Mouse (Mus musculus): ENCODE data around the gene Tecpr1. TPM values are rescaled to one million over a fixed set of nuclear protein-coding genes. Genes with fewer than 3 reads are reported as not detected.
A peak's percentile ranks its signal among the peaks of the same experiment; 100 is the strongest.

Tecpr1 gene
- total RNA-seq, 2 experiments from 2014 or later, result 1.4 to 3.3 TPM

DNA sequence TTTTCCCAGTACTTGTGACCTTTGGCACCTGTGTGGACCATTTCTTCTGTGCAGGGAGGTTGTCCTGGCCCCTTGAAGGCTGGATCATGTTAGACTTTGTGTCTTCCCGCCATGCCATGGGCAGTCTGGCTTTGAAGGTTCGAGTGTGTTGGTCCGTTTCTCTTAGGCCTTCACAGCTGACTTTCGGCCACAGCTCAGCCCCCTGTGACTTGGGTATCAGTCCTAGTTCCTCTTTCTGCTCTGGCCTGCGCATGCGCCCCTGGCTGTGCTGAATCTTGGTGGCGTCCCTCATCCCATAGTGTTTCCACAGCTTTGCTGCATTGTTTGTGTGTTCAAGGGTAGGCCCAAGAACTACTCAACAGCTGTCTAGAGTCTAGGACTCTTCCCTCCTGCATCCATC, 42.2 kb downstream of the Tecpr1 start:
- peak; percentile 77 for ATAC-seq (replicated peaks; ENCODE audit: poor library complexity, severe bottlenecking)

DNA sequence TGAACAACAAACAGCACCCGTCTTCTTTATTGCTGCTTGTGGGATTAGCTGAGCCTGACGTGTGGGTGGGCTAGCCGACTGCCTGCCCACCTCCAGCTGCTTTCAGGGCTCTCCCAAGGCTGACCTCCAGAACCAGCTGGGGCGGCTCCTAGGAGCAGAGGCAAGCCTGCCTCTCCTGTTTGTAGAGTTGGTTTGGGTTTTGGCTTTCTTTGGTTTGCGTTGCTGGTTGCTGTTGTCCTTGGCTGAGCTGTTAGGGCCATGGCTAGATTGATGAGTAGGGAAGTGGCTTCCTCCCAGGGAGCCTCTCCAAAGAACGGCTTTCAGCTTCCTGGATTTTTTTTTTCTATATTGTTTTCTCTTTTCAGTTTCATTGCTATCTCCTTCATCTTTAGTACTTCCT, 45.2 kb downstream of the Tecpr1 start:
- no peak for ATAC-seq (replicated peaks; ENCODE audit: poor library complexity, severe bottlenecking)

DNA sequence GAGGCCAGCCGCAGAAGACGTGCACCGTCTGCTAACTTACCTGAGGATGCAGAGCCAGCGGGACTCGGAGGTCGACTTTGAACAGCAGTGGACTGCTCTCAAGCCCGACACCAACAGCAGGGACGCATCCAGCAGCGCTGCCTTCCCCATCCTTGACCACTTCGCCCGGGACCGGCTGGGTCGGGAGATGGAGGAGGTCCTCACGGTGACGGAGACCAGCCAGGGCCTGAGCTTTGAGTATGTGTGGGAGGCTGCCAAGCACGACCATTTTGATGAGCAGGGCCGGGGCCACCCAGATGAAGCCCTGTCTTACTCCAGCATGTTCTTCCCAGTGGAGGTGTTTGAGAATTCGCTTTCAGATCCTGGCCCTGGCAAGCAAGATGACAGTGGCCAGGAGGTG, 49.8 kb downstream of the Tecpr1 start:
- no peak for ATAC-seq (replicated peaks; ENCODE audit: poor library complexity, severe bottlenecking)

DNA sequence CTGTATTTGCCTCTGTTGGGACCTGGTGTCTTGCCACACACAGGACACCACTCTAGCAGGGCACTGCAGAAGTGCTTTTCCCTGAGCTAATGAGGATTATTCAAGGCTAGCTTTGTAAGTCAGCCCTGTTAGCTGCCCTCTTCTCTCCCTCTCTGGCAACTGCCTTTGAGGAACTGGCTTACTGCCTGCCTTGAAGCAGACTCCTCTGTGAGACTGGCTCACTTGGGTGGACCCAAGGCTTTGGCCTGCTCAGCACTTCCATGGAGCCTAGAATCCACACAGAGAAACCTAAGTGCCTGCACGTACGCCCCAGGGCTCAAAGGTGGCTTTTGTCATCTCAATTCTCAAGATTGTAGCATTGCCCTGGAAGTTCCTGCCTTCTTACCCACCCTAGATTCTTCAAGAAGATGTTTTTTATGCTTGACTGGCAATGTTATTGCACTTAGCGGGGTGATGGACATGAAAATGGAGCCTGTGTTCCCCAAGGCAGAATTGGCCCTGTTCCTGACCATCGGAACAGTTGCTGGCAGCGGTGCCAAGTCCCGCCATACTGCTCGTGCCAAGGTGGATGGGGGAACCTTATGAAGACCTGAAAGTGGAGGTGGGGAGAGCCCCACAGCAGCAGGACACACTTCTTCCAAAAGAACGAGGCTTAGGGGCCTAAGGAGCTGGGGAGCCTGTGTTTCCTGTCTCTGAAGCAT, 54.0 kb downstream of the Tecpr1 start:
- ATAC-seq (replicated peaks; ENCODE audit: poor library complexity, severe bottlenecking), result no peak

DNA sequence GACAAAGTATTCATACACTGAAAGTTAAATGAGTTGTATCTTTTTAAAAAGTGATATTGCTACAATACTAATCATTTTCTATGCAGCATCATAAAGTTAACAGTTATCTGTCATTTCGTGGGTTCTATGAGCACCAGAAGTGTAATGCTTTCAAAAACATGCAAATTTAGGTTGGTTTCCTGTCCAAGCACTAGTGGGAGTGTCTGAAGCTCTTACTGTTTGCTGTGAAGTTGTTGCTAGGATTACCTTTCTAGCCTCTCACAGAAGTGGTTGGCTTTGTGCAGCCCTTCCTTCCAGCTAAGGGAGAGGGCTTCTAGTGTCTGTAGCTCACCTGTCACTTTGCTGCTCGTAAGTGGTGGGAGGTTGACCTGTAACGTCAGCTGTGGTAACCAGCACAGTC, 57.7 kb downstream of the Tecpr1 start:
- ATAC-seq (replicated peaks; ENCODE audit: poor library complexity, severe bottlenecking), result no peak

DNA sequence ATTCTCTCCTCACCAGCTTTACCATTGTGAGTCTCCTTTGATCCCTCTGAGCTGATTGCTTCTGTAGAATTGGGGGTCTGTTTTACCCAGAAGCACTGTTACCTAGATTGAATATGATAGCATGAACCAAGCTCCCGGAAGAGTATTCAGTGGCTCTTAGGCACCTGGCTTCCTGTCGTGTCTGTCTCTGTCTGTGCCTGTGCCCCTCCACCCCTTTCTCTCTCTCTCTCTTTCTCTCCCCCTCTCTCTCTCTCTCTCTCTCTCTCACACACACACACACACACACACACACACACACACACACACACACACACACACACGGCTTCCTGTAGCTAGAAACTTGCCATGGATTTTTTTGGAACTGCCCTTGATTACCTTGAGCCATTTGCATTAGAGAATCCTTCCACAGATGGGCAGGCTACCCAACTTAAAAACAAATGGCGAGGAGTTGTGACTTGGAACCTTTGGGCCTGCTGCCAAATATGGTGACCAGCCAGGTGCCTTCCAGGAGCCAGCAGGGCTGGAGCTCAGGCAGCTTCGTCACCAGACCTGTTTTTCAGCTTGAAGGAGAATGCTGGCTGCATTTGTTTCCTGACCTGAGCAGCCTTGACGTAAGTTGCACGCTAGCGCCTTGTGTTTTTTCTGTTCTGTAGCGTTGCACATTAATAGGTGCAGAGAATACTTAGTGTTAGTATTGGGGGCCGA, 60.5 kb downstream of the Tecpr1 start:
- ATAC-seq (replicated peaks; ENCODE audit: poor library complexity, severe bottlenecking), result no peak

DNA sequence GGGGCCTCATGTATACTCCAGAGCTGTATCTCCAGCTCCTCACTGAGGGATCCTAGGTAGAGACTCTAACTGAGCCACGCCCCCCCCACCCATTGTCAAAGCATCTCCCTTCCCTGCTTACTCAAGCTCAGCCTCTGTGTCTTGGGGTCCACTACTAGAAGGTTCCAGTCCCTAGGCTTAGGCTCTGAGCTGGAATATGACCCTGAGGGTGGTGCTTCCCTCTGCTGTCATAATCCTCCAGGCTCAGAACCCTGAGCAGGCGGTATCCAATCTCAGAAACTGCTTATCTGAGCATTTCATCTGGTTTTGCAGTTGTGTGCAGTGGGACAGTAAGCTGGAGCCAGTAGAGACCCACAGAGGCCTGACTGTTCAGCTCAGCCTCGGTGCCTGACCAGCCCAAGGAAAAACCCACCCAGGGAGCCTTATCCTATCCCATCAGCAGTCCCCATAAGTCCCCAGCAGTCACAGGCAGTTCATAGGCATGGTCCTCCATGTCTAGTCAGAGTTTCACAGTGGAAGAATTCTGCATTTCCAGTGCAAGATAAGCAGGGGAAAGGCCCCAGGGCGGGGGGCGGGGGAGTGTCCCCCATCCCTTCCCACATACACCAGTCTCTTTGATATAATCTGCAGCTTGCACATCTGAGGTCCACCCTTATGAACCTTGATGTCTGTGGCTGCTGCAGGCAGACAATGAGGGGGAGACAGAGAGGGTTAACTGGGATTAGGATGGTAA, 61.2 kb downstream of the Tecpr1 start:
- ATAC-seq (replicated peaks; ENCODE audit: poor library complexity, severe bottlenecking), result no peak

DNA sequence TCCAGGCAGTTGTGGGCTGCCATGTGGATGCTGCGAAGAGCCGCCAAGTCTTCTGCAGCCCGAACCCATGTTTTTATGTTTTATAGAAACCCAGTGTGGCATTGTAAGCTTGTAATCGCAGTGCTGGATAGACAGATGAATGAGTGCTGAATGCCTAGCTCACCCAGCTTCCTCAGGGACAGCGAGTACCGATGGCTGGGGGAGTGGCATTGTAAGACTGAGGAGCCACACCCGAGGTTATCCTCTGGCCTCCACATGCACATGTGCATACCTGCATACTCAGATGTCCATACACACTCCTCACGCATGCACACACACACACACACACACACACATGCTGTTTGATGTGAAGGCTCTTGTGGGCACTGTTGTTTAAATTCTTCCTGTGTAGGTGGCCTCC, 64.3 kb downstream of the Tecpr1 start:
- ATAC-seq (replicated peaks; ENCODE audit: poor library complexity, severe bottlenecking), result no peak

DNA sequence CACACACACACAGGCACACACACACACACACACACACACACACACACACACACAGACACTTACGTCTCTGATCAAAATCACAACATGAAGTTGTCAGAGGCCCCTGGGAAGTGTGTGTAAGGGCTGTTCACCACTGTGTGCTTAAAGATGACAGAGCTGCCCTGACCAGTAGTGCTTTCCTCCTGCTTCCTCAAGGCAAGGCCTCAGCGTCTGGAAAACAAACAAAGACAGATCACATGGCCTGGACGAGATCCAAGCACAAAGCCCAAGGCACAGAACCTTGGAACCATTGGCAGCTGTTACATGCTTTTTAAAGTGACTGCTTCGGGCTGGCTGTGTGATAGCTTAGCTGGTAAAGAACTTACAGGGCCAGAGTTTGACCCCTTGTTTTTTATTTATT, 64.8 kb downstream of the Tecpr1 start:
- no peak for ATAC-seq (replicated peaks; ENCODE audit: poor library complexity, severe bottlenecking)

DNA sequence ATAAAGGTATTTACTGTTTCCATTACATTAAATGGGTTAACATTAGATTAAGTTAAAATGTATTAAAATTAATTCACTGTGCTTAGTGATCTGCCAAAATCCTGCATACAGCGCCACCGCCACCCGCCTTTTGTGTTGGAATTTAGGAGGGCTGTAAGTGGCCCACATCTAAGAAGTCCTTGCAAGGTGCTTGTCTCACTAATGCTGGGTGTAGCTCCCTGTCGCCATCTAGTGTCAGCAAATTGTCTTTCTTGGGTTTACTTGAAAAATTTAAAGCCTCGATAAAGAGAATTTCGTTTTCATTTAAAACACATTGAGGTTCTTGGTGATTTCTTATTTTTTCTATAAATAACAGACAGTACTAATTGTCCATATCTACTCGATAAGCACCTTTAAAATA, 68.9 kb downstream of the Tecpr1 start:
- ATAC-seq (replicated peaks; ENCODE audit: poor library complexity, severe bottlenecking), result peak; percentile 74

DNA sequence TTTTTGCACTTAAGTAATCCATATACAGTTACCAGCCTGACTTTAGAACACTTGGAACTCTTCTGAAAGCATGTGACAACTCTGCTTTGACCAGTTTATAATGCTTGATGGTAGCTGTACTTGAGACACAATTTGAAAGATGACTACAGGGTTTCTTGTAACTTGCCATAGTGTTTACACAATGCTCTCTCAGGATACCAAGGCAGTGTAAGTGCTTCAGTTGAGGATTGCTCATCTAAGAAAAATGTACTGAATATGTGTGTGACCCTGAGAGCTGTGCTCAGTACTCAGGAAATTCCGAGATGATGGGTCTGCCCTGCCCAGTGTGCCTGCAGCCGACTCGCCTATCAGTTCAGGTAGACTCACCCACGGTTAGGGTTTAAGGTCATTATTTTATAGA, 72.1 kb downstream of the Tecpr1 start:
- ATAC-seq (replicated peaks; ENCODE audit: poor library complexity, severe bottlenecking), result no peak

DNA sequence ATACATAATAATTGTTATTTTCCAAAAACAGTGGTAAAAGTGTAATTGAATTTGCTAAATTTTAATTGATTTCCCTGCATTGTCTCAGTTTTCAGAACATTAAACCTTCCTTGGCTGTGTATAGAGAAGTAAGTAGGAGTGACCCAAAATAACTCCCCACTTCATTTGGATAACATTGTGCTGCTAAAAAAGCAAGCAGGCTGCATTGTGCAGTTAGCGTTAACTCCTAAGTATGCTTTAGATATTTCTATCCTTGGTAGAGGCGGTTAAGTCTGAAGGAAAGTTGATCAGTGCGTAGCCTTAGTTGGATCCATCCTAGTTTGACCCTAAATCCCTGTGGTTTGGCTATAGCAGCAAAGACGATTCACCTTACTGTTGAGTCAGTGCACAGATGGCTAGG, 73.9 kb downstream of the Tecpr1 start:
- no peak for ATAC-seq (replicated peaks; ENCODE audit: poor library complexity, severe bottlenecking)

DNA sequence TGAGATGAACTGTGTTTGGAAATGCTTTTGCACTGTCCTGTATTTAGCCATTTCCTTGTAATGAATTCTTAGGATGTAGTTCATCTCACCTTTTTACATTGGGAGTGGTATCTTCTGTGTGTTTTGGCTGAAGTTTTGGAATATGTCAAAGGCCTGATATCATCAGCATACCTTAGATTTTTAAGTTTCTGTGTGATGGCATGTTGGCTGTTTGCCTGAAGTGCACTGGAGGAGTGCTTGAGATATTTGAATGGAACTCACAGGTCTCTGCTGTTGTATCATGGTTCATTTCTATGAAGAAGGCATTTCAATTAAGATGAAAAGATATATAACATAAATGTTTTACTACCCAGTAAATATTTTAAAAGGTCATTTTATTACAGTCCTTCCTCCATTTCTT, 76.5 kb downstream of the Tecpr1 start:
- no peak for ATAC-seq (replicated peaks; ENCODE audit: poor library complexity, severe bottlenecking)

Other genes with a start within 250 kb of the Tecpr1 start
- 99.9 and 103 TPM in 2 replicates for gene Ccz1, start 208.7 kb downstream of the Tecpr1 start, total RNA-seq (2014; fragmentation: Nextera tagmentation)
- gene Ccz1, start 208.7 kb downstream of the Tecpr1 start, total RNA-seq (2017), result 121 and 139 TPM in 2 replicates
- gene Ocm, start 196.9 kb downstream of the Tecpr1 start, total RNA-seq (2014; fragmentation: Nextera tagmentation), result not detected in 2 replicates
- gene Ocm, start 196.9 kb downstream of the Tecpr1 start, total RNA-seq (2017), result not detected in 2 replicates
- 7.2 and 7.3 TPM in 2 replicates for gene Lmtk2, start 123.2 kb downstream of the Tecpr1 start, total RNA-seq (2014; fragmentation: Nextera tagmentation)
- gene Lmtk2, start 123.2 kb downstream of the Tecpr1 start, total RNA-seq (2017), result 6.5 and 7.2 TPM in 2 replicates
- 3.5 and 4.4 TPM in 2 replicates for gene Bhlha15, start 33.3 kb downstream of the Tecpr1 start, total RNA-seq (2014; fragmentation: Nextera tagmentation)
- gene Bhlha15, start 33.3 kb downstream of the Tecpr1 start, total RNA-seq (2017), result 1.3 and 1.9 TPM in 2 replicates
- 29.1 and 56.1 TPM in 2 replicates for gene Bri3, start 20.8 kb upstream of the Tecpr1 start, total RNA-seq (2014; fragmentation: Nextera tagmentation)
- 12.2 and 20.2 TPM in 2 replicates for gene Bri3, start 20.8 kb upstream of the Tecpr1 start, total RNA-seq (2017)
- gene Baiap2l1, start 134.5 kb upstream of the Tecpr1 start, total RNA-seq (2014; fragmentation: Nextera tagmentation), result not detected in 2 replicates
- not detected in 2 replicates for gene Baiap2l1, start 134.5 kb upstream of the Tecpr1 start, total RNA-seq (2017)

Data from granulocyte monocyte progenitor cell, adult 5-6 weeks (primary cell).